8 mouse cellular contexts compared by ENCODE assay signal in the genomic region with DNA sequence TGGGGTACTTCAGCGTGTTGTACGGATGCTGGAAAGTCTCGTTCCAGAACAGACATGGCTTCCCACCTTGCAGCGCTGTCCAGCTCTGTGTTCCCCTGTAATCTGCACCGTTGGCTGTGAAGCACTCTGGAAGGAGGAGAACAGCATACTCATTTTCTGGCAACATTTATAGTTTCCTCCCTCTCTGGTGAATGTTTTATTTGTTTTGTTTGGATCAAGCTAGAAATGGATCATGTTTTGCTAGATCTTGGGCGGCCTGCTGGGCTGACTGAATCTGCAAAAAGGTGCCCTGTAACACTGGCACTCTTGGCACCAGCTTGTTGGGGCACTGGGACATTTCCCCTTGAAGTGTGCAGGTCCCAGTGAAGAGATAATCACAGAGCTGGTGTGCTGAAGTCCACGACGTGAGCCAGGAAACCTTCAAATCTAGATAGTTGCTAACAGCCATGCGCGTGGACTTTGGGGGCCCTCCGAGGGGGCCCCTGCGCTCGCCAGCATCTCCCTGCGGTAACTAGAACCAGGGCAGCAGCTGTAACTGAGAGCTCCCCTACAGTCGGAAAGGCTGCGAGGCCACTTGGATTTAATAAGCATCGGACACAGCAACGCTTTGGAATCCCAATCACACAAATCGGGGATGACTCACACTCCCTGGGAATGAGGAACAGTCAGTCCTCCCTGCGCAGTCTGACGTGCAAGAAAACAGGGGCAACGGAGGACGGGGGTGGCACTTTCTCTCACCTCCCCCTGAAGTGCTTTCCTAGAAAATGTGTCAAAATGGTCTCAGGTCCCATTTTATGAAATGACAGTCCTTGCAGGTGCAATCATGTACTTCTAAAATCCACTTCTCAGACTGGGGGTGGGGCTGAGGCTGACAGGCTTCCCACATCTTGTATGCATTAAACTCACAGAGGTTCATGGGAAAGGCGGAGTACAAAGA. TPM values are rescaled to one million over a fixed set of nuclear protein-coding genes. Genes with fewer than 3 reads are reported as not detected.
A peak's percentile ranks its signal among the peaks of the same experiment; 100 is the strongest.
DNase-seq lines count a peak whose midpoint lies in the region; ATAC-seq and TF ChIP-seq lines count a peak whose summit lies in the region.

No protein-coding gene starts in this region.

- H3K27me3 ChIP-seq in hindbrain, embryonic 10.5 days (ENCODE audit: insufficient read depth, poor library complexity, severe bottlenecking): no peaks in the 10 kb centered on the region

- WGBS in hindbrain, embryonic 10.5 days: 75% methylated on average over 24 of the region's 24 CpGs

- no peaks in the 10 kb centered on the region for H3K9me3 ChIP-seq in hindbrain, embryonic 10.5 days

- H3K36me3 ChIP-seq in hindbrain, embryonic 10.5 days: peaks cover 22% of the 10 kb centered on the region

- DNase-seq in ovary, adult 18-20 months (ENCODE audit: low spot score): peak; percentile 53
- no peak for DNase-seq in ovary, postnatal 10 days (ENCODE audit: low spot score)
- peak; percentile 47 to 53 for DNase-seq in frontal cortex, postnatal 14 days (ENCODE audit: low spot score in 2 of 2)
- DNase-seq in hindbrain, embryonic 10.5 days (ENCODE audit: low spot score): no peak
- DNase-seq in layer of hippocampus, adult 2 months (ENCODE audit: low spot score in 2 of 2): peak; percentile 38 to 69
- peak; percentile 41 for DNase-seq in lung, postnatal 14 days
- peak; percentile 57 for DNase-seq in testis, postnatal 10 days (ENCODE audit: low spot score)

- H3K4me1 ChIP-seq in hindbrain, embryonic 10.5 days (replicated peaks): peaks cover 53% of the 10 kb centered on the region

- no peak for ATAC-seq in monocyte, adult 5-6 weeks (replicated peaks; ENCODE audit: insufficient number of reproducible peaks, low FRiP score, low TSS enrichment, poor library complexity, severe bottlenecking)

- H3K4me3 ChIP-seq in hindbrain, embryonic 10.5 days: no peak overlapping the region
- peak overlapping the region; percentile 21 for H3K4me3 ChIP-seq in layer of hippocampus, adult 2 months

- H3K27ac ChIP-seq in hindbrain, embryonic 10.5 days: peak overlapping the region; percentile 42
- peak overlapping the region; percentile 84 for H3K27ac ChIP-seq in layer of hippocampus, adult 2 months

- 0 out of 2 replicates have a peak, but pooled peaks have one; percentile 13 for TF ChIP-seq CTCF in layer of hippocampus, adult 2 months (conservative IDR thresholded peaks at IDR 0.05)

RNA-seq across cellular contexts. Expression of gene Kremen1, which starts 17.3 kb away (rescaled TPM):
- 12.1 and 12.8 TPM in 2 replicates for polyA plus RNA-seq in hindbrain, embryonic 10.5 days (2016; fragmentation: Nextera tagmentation; extraction: Ambion mirVana)
- 10 to 100 TPM; 14.7 to 14.8 TPM for total RNA-seq in layer of hippocampus, adult 2 months (2021)
- total RNA-seq in monocyte, adult 5-6 weeks (2017): 4.5 to 8.6 TPM (median 5.0 TPM) in 3 replicates

Comparison
In these comparisons a context has a peak if more than half of its experiments do, and no peak if none do; other contexts are left out.
1. DNase-seq: peak in ovary, adult 18-20 months (single experiment), frontal cortex, postnatal 14 days (2 of 2), layer of hippocampus, adult 2 months (2 of 2), lung, postnatal 14 days (single experiment) and testis, postnatal 10 days (single experiment); none in ovary, postnatal 10 days (single experiment) and hindbrain, embryonic 10.5 days (single experiment).